Mouse (Mus musculus) inflammation-experienced regulatory T-cells, adult 6 months (primary cell): ENCODE data around the gene Cdc42. TPM values are rescaled to one million over a fixed set of nuclear protein-coding genes. Genes with fewer than 3 reads are reported as not detected.
A peak's percentile ranks its signal among the peaks of the same experiment; 100 is the strongest.

Experiments
- ATAC-seq: one replicate; pipeline ENCODE4 v1.8.0; 2017
- polyA plus RNA-seq, 3 experiments: library from polyadenylated mRNA; unstranded; fragments of 100-300 nt; shearing (Covaris generic); gene quantifications; one replicate each; pipeline ENCODE4 v1.2.1; 2017

The Cdc42 gene
- polyA plus RNA-seq, 3 experiments from 2014 or later = 615 to 1,059 (median 624) TPM

- ATAC-seq = no peak
These were observed 41.3 kb downstream of the Cdc42 start for GRCm38 (mm10) chr4:137316027-137316770.

GRCm38 (mm10) chr4:137315061-137315460 lies 42.5 kb downstream of the Cdc42 start:
- ATAC-seq = no peak

- no peak for ATAC-seq
These were observed 43.0 kb downstream of the Cdc42 start for GRCm38 (mm10) chr4:137314561-137314960.

GRCm38 (mm10) chr4:137313511-137313910 lies 44.0 kb downstream of the Cdc42 start:
- no peak for ATAC-seq

- peak; percentile 48 for ATAC-seq
These were observed 49.1 kb downstream of the Cdc42 start for GRCm38 (mm10) chr4:137308377-137308776.

- ATAC-seq = no peak
These were observed 50.4 kb downstream of the Cdc42 start for GRCm38 (mm10) chr4:137306991-137307706.

GRCm38 (mm10) chr4:137306577-137306888 lies 51.0 kb downstream of the Cdc42 start:
- ATAC-seq = no peak

- ATAC-seq = no peak
These were observed 51.5 kb downstream of the Cdc42 start for GRCm38 (mm10) chr4:137305831-137306576.

- ATAC-seq = no peak
These were observed 52.5 kb downstream of the Cdc42 start for GRCm38 (mm10) chr4:137305066-137305465.

GRCm38 (mm10) chr4:137304106-137304505 lies 53.4 kb downstream of the Cdc42 start:
- no peak for ATAC-seq

GRCm38 (mm10) chr4:137301635-137302034 lies 55.9 kb downstream of the Cdc42 start:
- no peak for ATAC-seq

- no peak for ATAC-seq
These were observed 57.3 kb downstream of the Cdc42 start for GRCm38 (mm10) chr4:137300227-137300626.

- no peak for ATAC-seq
These were observed 59.1 kb downstream of the Cdc42 start for GRCm38 (mm10) chr4:137298406-137298805.

- no peak for ATAC-seq
These were observed 59.9 kb downstream of the Cdc42 start for GRCm38 (mm10) chr4:137297611-137298010.

GRCm38 (mm10) chr4:137294951-137295350 lies 62.6 kb downstream of the Cdc42 start:
- ATAC-seq = no peak

- no peak for ATAC-seq
These were observed 63.0 kb downstream of the Cdc42 start for GRCm38 (mm10) chr4:137294474-137294873.

- ATAC-seq = no peak
These were observed 63.5 kb downstream of the Cdc42 start for GRCm38 (mm10) chr4:137294032-137294431.

GRCm38 (mm10) chr4:137292625-137293024 lies 64.9 kb downstream of the Cdc42 start:
- no peak for ATAC-seq

GRCm38 (mm10) chr4:137290250-137290649 lies 67.3 kb downstream of the Cdc42 start:
- ATAC-seq = no peak

- no peak for ATAC-seq
These were observed 67.8 kb downstream of the Cdc42 start for GRCm38 (mm10) chr4:137289701-137290100.

- ATAC-seq = no peak
These were observed 69.7 kb downstream of the Cdc42 start for GRCm38 (mm10) chr4:137287818-137288217.

GRCm38 (mm10) chr4:137287206-137287605 lies 70.3 kb downstream of the Cdc42 start:
- ATAC-seq = no peak

GRCm38 (mm10) chr4:137286662-137286953 lies 70.9 kb downstream of the Cdc42 start:
- ATAC-seq = no peak
